Mouse (Mus musculus) megakaryocyte, adult 5-6 weeks (primary cell): ENCODE results near the gene Olfr70. TPM values are rescaled to one million over a fixed set of nuclear protein-coding genes. Genes with fewer than 3 reads are reported as not detected.

Source experiments
- ATAC-seq: 2 replicates; pipeline ENCODE4 v1.8.0; 2016; ENCODE audit warnings: mild to moderate bottlenecking, inconsistent platforms; ENCODE audit not compliant: poor library complexity, severe bottlenecking
- total RNA-seq, 2 experiments: library from RNA; stranded (forward) in 1 of 2; stranded (reverse) in 1 of 2; fragments of 153-499, 151-499 nt in 1 of 2; fragments of 221-1000, 200-1000 nt in 1 of 2; gene quantifications; 2 replicates each; pipeline versions ENCODE4 v1.2.3 to v1.2.4; 2015 to 2017

Olfr70 gene
- total RNA-seq, 2 experiments from 2014 or later, result not detected

- ATAC-seq, result no peak
Observed at GRCm38 (mm10) chr4:43713652-43714219, 13.1 kb upstream of the Olfr70 start.

DNA sequence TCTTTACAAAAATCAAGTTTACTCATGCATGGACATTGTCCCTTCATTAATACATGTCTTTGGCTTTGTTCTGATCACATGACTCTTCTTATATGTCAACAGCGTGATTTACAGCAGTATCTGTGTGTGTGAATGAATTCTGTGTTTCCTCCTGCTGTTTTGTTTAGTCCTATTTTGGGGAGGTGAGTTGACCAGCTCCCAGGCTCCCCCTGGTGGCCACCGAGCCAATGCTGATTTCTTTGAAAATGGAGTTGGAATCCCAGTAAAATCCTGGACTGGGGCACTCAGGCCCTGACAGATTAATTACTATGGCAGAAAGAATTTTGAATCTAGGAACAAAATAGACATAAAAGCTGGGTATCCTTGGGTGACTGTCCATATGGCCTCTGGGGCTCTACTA lies 11.2 kb upstream of the Olfr70 start:
- peak; percentile 69; the same call in 1 of the 2 replicates for ATAC-seq

- ATAC-seq, result peak; percentile 24; the same call in 1 of the 2 replicates
Observed at GRCm38 (mm10) chr4:43709869-43710268, 9.3 kb upstream of the Olfr70 start, which contains the start of gene Olfr71. Gene Olfr71 (minus strand): TSS chr4:43710255.

- no peak for ATAC-seq
Observed at GRCm38 (mm10) chr4:43705991-43706390, 5.4 kb upstream of the Olfr70 start.

DNA sequence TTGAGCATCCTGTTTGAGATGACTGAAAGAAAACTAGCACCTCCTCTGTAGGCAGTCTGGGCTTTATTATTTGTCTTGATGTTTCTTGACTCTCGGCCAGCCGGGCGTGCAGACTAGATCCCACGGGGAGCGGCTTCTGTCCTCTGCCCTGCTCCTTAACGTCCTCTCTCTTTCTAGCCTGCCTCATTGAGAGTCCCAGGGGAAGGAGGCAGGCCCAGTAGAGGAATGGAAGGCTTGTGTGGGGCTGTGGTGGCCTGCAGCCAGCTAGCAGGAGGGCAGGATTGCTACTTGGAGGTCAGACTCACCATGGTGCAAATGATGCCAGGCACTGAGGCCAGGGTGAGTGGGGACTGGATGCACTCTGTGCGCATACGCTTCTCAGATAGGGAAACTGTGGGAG lies 3.2 kb upstream of the Olfr70 start:
- ATAC-seq, result no peak

DNA sequence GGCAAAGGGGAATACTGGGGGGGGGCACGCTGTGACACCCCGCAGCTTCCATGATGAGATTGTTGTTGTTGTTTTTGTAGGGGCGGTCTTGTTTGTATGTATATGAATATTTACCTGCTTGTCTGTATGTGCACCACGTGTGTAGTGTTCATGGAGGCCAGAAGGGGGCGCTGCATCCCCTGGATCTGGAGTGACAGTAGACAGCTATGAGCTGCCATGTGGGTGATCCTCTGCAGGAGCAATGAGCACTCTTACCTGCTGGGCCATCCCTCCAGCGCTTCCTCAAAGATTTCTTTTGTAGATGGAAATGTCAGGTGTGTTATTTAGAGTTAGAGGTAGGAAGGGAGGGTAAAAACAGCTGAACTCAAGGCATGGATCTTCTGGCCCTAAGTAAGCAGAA lies 2.8 kb upstream of the Olfr70 start:
- no peak for ATAC-seq

GRCm38 (mm10) chr4:43696561-43696960 lies 4.0 kb downstream of the Olfr70 start:
- ATAC-seq, result no peak

DNA sequence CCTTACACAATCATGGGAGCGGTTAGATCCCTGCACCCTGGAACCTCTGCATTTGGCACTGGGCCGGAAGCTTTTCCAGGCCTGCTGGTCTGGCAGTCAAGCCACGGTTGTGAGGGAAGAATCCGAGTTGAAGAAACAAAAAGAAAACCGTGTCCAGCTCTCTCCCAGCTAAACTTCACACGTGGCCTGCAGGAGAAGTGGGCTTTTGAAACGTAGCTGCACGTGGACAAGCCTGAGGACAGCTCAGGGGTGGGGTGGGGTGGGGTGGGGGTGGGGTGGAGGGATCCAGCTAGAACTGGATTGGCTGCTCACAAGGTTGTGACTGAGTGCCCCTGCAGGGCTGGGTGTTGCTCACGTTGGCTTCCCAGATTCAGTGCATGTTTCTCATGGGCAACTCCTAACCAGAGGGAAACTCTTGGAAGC lies 5.3 kb downstream of the Olfr70 start:
- no peak for ATAC-seq

DNA sequence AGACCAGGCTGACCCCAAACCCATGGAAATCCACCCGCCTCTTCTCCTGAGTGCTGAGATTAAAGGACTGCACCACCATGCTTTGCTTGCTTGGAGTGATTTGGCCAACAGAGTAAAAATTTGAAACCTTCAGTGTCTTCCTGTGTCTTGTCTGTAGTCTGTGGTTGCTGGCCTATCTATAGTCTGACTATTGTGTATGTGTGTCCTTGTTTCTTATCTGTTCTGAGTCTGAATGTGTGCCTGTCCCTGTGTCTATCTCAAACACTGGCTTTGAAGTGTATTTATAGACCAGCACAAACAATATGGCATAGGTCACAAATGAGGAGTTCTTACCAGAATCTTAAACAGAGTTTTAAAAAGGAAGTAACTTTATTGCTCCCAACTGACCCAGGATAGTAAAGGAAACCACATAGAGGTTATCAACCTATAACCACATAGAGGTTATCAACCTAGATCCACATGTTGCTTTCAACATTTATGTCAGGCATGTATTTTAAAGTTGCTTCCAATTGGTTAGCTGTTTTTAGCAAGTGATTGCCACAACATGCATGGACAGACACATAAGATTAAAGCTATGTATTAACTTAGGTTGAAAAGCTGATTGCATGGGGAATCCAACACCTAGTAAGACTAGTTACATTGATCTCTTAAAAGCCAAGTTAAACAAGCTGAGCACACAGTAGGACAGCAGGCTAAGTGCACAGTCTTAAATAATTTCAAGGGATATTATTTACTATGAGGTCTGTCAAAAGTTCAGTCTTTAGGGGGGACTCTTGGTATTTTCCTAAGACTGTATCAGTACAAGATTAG lies 6.0 kb downstream of the Olfr70 start:
- no peak for ATAC-seq

DNA sequence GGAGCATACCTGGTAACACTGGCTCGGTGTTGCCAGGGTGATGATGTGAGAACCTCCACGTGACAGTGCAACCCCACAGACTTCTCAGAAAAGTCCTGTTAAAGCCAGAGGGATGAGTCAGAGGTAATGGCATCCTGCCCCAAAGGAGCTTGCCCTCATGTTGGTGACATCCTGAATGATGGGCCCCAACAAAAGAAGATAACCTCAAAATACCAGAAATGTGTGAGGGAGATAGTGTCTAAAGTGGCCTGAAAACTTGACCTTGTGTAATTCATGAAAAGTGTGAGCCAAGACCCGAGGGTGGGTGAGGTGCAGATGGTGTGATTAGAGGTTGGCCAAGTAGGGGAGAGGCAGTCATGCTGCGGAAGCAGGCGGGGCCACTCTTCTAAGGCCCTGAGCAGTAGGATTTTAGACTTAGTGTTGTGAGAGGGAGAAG lies 6.8 kb downstream of the Olfr70 start:
- peak; percentile 82 for ATAC-seq

GRCm38 (mm10) chr4:43691026-43691425 lies 9.6 kb downstream of the Olfr70 start:
- no peak for ATAC-seq

DNA sequence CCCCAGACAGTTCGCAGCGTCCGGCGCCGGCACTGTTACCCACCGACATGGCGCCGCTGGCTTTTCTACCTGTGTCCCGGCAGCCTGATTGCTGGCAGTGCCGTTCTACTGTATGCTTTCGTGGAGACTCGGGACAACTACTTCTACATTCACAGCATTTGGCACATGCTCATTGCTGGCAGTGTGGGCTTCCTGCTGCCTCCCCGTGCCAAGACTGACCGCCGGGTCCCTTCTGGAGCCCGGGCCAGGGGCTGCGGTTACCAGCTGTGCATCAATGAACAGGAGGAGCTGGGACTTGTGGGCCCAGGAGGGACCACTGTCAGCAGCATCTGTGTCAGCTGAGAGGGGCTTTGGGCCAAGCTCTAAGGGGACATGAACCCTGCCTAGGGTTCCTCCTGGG lies 10.6 kb downstream of the Olfr70 start:
- ATAC-seq, result no peak

DNA sequence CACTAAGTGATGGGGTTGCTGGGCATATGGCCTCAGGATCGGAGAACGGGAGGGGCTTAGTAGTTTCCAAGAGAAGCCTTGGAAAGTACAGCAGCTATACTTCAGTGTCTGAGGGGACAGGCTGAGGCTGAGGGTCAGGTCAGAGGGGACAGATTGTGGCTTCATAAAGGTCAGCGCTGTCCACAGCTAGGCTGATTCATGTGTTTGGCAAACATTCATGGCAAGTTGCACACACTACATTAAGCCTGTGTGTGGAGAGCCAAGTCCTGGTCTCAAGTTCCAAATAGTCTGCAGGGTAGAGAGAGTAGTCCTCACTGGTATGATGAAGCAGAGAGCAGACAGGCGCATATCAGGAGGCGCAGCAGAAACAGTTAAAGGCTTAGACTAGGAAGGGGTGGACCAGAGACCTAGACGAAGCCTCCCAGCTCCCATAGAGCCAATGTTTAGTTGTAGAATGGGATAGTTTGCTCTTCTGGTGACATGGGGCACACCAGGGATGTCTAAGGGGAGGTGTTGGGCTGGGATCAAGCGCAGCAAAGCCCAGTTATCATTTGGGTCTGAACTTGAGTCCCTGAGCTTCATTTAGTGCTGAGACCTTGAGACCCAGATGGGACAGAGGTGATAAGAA lies 21.1 kb downstream of the Olfr70 start:
- no peak for ATAC-seq

GRCm38 (mm10) chr4:43678541-43678940 lies 22.1 kb downstream of the Olfr70 start:
- no peak for ATAC-seq

- no peak for ATAC-seq
Observed at GRCm38 (mm10) chr4:43675608-43676007, 25.0 kb downstream of the Olfr70 start.

DNA sequence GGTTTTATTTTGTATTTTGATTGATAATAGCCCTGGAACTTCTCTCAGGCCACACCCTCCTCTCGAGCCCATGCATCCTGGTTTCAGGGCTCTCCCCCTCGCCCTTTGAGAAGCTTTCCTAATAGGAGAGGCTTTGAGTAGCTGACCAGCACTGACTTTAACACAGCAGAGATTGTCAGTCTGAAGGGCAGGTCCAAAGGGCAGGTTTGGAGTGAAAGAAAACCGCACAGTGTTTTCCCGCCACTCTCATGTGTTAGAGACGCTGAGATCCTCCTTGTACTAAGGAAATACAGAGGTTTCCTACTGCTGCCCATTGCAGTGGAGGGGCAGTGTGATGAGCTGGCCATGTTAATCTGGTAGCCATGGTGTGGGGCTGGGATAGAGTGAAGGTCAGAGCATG lies 25.6 kb downstream of the Olfr70 start:
- no peak for ATAC-seq

- ATAC-seq, result no peak
Observed at GRCm38 (mm10) chr4:43673703-43674102, 26.9 kb downstream of the Olfr70 start.

DNA sequence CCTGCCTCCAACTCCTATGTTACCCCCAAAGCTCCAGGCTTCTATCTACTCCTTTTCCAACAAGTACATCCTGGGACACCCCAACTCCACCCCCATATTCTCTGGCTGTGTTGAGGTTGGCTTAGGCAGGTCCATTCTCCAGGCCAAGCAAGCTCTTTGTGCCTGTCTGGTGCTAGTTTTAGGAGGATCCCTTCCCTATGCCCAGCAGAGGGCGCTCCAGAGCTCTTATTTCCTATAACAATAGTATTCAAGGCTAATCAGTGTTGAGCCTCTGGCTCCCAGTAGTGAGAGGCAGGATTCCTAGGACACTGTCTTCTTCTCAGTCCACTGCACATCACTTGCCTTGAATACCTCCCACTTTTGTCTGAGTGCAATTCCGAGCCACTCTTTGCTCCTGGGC lies 28.5 kb downstream of the Olfr70 start:
- ATAC-seq, result peak; percentile 59

- peak; percentile 26; the same call in 1 of the 2 replicates for ATAC-seq
Observed at GRCm38 (mm10) chr4:43669428-43669794, 31.2 kb downstream of the Olfr70 start.

- peak; percentile 95 for ATAC-seq
Observed at GRCm38 (mm10) chr4:43668782-43669427, 31.7 kb downstream of the Olfr70 start, which contains the start of the genes Tmem8b and Fam221b. Gene Tmem8b (plus strand): TSS chr4:43668971. Gene Fam221b (minus strand): TSS chr4:43669145.

DNA sequence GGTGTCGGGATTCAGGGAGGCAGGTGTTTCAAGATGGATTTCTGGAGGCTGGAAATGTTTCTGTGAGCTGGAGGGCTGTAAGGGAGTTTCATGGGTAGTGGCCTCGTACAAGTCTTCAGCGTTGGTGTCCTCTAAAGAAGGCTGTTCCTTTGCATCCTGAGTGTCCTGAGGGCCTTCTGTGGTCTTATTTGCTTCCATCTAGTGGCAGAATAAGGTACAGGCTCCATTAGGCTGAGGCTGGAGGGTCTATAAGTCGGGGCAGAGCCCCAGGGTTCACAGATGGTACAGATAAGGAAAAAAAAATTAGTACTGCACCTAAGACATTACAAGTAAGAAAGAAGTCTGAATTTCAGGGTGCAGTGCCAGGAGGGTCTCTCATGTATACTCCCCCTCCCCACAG lies 34.2 kb downstream of the Olfr70 start:
- ATAC-seq, result no peak
